Mouse (Mus musculus) liver, adult 2 months (tissue): Measurements from ENCODE around the gene Il1rap. TPM values are rescaled to one million over a fixed set of nuclear protein-coding genes. Genes with fewer than 3 reads are reported as not detected.

Experiments
- DNase-seq: peaks from one replicate; pipeline ENCODE4 v3.0.0-alpha.2; 2011; ENCODE audit warnings: low read depth, low spot score; ENCODE audit errors: extremely low read depth
- H3K27ac ChIP-seq: fragments of 200-500 bp; replicated peaks from 2 replicates; pipeline ENCODE4 v1.5.1; 2012; ENCODE audit warnings: low read depth, mild to moderate bottlenecking, control low read depth, inconsistent platforms, low read length; ENCODE audit not compliant: insufficient read depth
- H3K27me3 ChIP-seq: fragments of 200-500 bp; 2 replicates; pipeline ENCODE4 v1.6.1; 2012; ENCODE audit warnings: mild to moderate bottlenecking, moderate library complexity, low read length, inconsistent platforms; ENCODE audit not compliant: control insufficient read depth, insufficient read depth
- H3K36me3 ChIP-seq: fragments of 200-500 bp; 2 replicates; pipeline ENCODE4 v1.6.1; 2012; ENCODE audit warnings: low read length, inconsistent platforms; ENCODE audit not compliant: control insufficient read depth, insufficient read depth
- H3K4me1 ChIP-seq: fragments of 200-500 bp; 2 replicates; pipeline ENCODE4 v1.6.1; 2011; ENCODE audit warnings: low read length; ENCODE audit not compliant: control insufficient read depth, insufficient read depth
- H3K4me3 ChIP-seq: fragments of 200-500 bp; 2 replicates; pipeline ENCODE4 v1.5.1; 2011; ENCODE audit warnings: low read depth, mild to moderate bottlenecking, control low read depth, low read length, moderate library complexity; ENCODE audit not compliant: insufficient read depth
- H3K79me2 ChIP-seq: fragments of 200-500 bp; 2 replicates; pipeline ENCODE4 v1.6.1; 2012; ENCODE audit warnings: inconsistent platforms, mild to moderate bottlenecking, low read length, moderate library complexity; ENCODE audit not compliant: control insufficient read depth, insufficient read depth
- H3K9ac ChIP-seq: fragments of 200-500 bp; 2 replicates; pipeline ENCODE4 v1.6.1; 2012; ENCODE audit warnings: low read depth, mild to moderate bottlenecking, control low read depth, inconsistent platforms, low read length
- CTCF ChIP-seq: fragments of 200-500 bp; IDR thresholded peaks from 2 replicates; pipeline ENCODE4 v1.5.1; 2011; ENCODE audit warnings: low read depth, low read length, control low read depth
- POLR2A ChIP-seq: fragments of 200-500 bp; IDR thresholded peaks from 2 replicates; pipeline ENCODE4 v1.6.1; 2011; ENCODE audit warnings: low read length, control low read depth; ENCODE audit not compliant: insufficient read depth; ENCODE audit errors: extremely low read depth
- WGBS: fragments of 180-500 bp; shearing (Covaris S2); methylation state at CpG from one replicate; pipeline ENCODE4 v1.1.7; 2018; 5-methylcytosine and 5-hydroxymethylcytosine counted together
- polyA plus RNA-seq: library from polyadenylated mRNA; depleted of rRNA; stranded (reverse); fragments of >200 nt; gene quantifications from 2 replicates; pipeline ENCODE4 v1.2.3, GENCODE M21; 2012
- total RNA-seq: library from RNA; depleted of rRNA; stranded (reverse); fragments of >200 nt; gene quantifications from 2 replicates; pipeline ENCODE4 v1.2.3, GENCODE M21; 2014

The Il1rap gene
- total and polyA plus RNA-seq, 2 experiments, result 47.7 to 160 TPM

DNA sequence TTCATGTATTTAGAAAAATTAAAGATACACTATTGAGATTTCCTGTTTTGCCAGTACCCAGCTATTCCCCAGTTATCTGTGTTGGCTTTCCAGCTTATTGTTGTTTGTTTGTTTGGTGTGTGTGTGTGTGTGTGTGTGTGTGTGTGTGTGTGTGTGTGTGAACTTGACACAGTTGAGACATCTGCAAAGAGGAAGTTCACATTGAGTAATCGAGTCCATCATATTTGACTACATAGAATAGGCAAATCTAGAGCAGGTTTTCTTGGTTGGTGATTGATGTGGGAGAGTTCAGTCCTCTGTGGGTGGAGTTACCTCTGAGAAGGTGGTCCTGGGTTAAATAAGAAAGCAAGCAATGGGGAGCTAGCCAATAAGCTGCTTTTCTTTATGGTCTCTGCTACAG, 22.7 kb upstream of the Il1rap start:
- 30% methylated on average over 1 of the region's 1 CpGs for WGBS

DNA sequence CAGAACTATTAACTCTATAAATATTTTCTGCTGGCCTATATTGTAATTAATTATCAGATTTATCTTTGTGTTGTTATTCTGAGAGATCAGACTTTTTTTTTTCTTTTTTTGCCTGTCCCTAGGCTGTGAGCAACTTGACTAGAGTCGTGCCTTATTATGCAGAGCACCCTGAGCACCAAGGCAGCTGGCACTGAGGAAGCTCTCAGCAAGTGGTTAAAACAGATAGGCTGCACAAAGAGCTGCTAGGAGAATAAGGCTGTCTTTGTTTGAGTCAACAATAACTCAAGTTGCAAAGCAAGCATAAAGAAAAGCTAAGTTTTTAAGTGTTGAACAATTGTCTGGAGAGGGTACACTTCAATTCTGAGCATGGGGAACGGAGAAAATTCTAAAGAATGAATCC, 19.8 kb upstream of the Il1rap start:
- Histone ChIP-seq H3K36me3 (no peaks in the 10 kb centered on the region), H3K9ac (no peak overlapping the region), H3K27me3 (no peaks in the 10 kb centered on the region), H3K79me2 (no peaks in the 10 kb centered on the region), H3K4me1 (peaks cover 9% of the 10 kb centered on the region), H3K4me3 (no peak overlapping the region), H3K27ac (0 out of 2 replicates have a peak overlapping the region, but pooled peaks have one; percentile 2)
- TF ChIP-seq CTCF, result no peak
- no peak for TF ChIP-seq POLR2A
- no peak for DNase-seq
- WGBS, result 57% methylated on average over 2 of the region's 2 CpGs

More for the DNA sequence above, 22.7 kb upstream of the Il1rap start:
- Histone ChIP-seq H3K9ac (no peak overlapping the region), H3K4me3 (no peak overlapping the region), H3K27ac (no peak overlapping the region), H3K79me2 (no peaks in the 10 kb centered on the region), H3K27me3 (no peaks in the 10 kb centered on the region), H3K36me3 (no peaks in the 10 kb centered on the region), H3K4me1 (peaks cover 4% of the 10 kb centered on the region; the same call in 1 of the 2 replicates)
- TF ChIP-seq POLR2A, result no peak
- no peak for TF ChIP-seq CTCF
- DNase-seq, result peak; percentile 64

GRCm38 (mm10) chr16:26562771-26563170, 18.7 kb upstream of the Il1rap start:
- Histone ChIP-seq H3K27ac (peak overlapping the region; percentile 60), H3K4me1 (peaks cover 9% of the 10 kb centered on the region), H3K4me3 (no peak overlapping the region), H3K27me3 (no peaks in the 10 kb centered on the region), H3K79me2 (no peaks in the 10 kb centered on the region), H3K36me3 (no peaks in the 10 kb centered on the region), H3K9ac (no peak overlapping the region)
- peak; percentile 95 for DNase-seq
- TF ChIP-seq CTCF (no peak), POLR2A (no peak)
- WGBS, result 28% methylated on average over 2 of the region's 2 CpGs

- H3K79me2 ChIP-seq, result no peaks in the 10 kb centered on the region
- DNase-seq, result no peak
- no peak overlapping the region for H3K4me3 ChIP-seq
- no peaks in the 10 kb centered on the region for H3K27me3 ChIP-seq
- no peak overlapping the region for H3K9ac ChIP-seq
- H3K27ac ChIP-seq, result no peak overlapping the region
- peaks cover 4% of the 10 kb centered on the region for H3K4me1 ChIP-seq
- TF ChIP-seq POLR2A (no peak), CTCF (no peak)
- H3K36me3 ChIP-seq, result no peaks in the 10 kb centered on the region
Measured at GRCm38 (mm10) chr16:26569387-26569978, 12.0 kb upstream of the Il1rap start.

- Histone ChIP-seq H3K9ac (no peak overlapping the region), H3K79me2 (no peaks in the 10 kb centered on the region), H3K36me3 (no peaks in the 10 kb centered on the region), H3K4me3 (no peak overlapping the region), H3K27ac (no peak overlapping the region), H3K4me1 (no peaks in the 10 kb centered on the region), H3K27me3 (no peaks in the 10 kb centered on the region)
- no peak for TF ChIP-seq CTCF
- TF ChIP-seq POLR2A, result no peak
- no peak for DNase-seq
- WGBS, result 83% methylated on average over 2 of the region's 2 CpGs
Measured at GRCm38 (mm10) chr16:26571836-26572235, 9.7 kb upstream of the Il1rap start.

GRCm38 (mm10) chr16:26574173-26574572, 7.3 kb upstream of the Il1rap start:
- Histone ChIP-seq H3K79me2 (no peaks in the 10 kb centered on the region), H3K4me1 (no peaks in the 10 kb centered on the region), H3K27ac (no peak overlapping the region), H3K4me3 (no peak overlapping the region), H3K27me3 (no peaks in the 10 kb centered on the region), H3K36me3 (no peaks in the 10 kb centered on the region), H3K9ac (no peak overlapping the region)
- no peak for DNase-seq
- no peak for TF ChIP-seq CTCF
- no peak for TF ChIP-seq POLR2A
- WGBS, result 91% methylated on average over 5 of the region's 5 CpGs
